Mouse (Mus musculus): Measurements from ENCODE around the gene Gpalpp1. TPM values are rescaled to one million over a fixed set of nuclear protein-coding genes. Genes with fewer than 3 reads are reported as not detected.

Gene Gpalpp1
- total and polyA plus RNA-seq, 3 experiments = 18.3 to 18.9 TPM; not detected in 1

DNA sequence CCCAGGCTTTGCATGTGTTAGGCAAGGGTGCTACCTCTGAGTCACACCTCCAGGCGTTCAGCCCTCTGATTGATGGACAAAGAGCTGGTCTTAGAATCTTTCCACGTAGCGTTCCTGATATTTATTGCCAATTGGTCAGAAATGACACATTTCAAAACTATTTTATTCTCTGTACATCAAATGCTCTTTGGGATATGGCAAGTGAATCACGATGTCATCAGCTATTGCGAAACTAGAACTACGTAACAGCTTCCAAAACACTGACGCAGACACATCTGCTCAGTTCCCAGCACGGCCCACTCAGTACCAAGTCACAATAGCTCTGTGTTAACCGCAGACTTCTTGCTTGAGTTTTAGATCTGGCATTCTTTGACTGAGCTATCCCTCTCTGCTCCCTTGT lies 11.0 kb downstream of the Gpalpp1 start:
- H3K36me3 ChIP-seq (ENCODE audit: control insufficient read depth in 1 of 2, insufficient read depth in 2 of 2, low read length in 2 of 2) = peaks cover 0 to 16% of the 10 kb centered on the region in 2 experiments; a peak in 3 of 4 replicates
- no peak for DNase-seq (ENCODE audit: low read depth, low spot score)
- H3K9me3 ChIP-seq (replicated peaks; ENCODE audit: insufficient read depth, low read length) = no peaks in the 10 kb centered on the region
- no peaks in the 10 kb centered on the region for H3K4me1 ChIP-seq (ENCODE audit: control insufficient read depth in 1 of 2, insufficient read depth in 2 of 2, low read length in 2 of 2)
- H3K4me3 ChIP-seq (ENCODE audit: control insufficient read depth in 1 of 2, insufficient read depth in 1 of 2, low read depth in 2 of 2, low read length in 2 of 2) = no peak overlapping the region
- no peaks in the 10 kb centered on the region for H3K79me2 ChIP-seq (ENCODE audit: control insufficient read depth, insufficient read depth, low read length, poor library complexity)
- H3K27me3 ChIP-seq (ENCODE audit: control insufficient read depth in 1 of 2, insufficient read depth in 2 of 2, low read length in 2 of 2) = no peaks in the 10 kb centered on the region
- H3K27ac ChIP-seq (ENCODE audit: control insufficient read depth, low read depth, low read length) = no peak overlapping the region
- TF ChIP-seq ZNF384 (IDR thresholded peaks at IDR 0.05; ENCODE audit: low read depth, low read length) (no peak), MEF2A (IDR thresholded peaks at IDR 0.05; ENCODE audit: extremely low read depth, insufficient replicate concordance, low read depth, low read length, poor library complexity, severe bottlenecking) (no peak), BHLHE40 (IDR thresholded peaks at IDR 0.05; ENCODE audit: borderline replicate concordance, low read depth, low read length) (no peak), TCF12 (IDR thresholded peaks at IDR 0.05; ENCODE audit: low read depth, low read length) (no peak), SIN3A (IDR thresholded peaks at IDR 0.05; ENCODE audit: low read length) (no peak), MYB (IDR thresholded peaks at IDR 0.05; ENCODE audit: low read depth, low read length) (no peak), E2F4 (IDR thresholded peaks at IDR 0.05; ENCODE audit: borderline replicate concordance, low read depth, low read length) (no peak), HCFC1 (IDR thresholded peaks at IDR 0.05; ENCODE audit: low read depth, low read length) (no peak)
- H3K9ac ChIP-seq (ENCODE audit: control insufficient read depth, low read depth, low read length, poor library complexity, severe bottlenecking) = no peak overlapping the region

DNA sequence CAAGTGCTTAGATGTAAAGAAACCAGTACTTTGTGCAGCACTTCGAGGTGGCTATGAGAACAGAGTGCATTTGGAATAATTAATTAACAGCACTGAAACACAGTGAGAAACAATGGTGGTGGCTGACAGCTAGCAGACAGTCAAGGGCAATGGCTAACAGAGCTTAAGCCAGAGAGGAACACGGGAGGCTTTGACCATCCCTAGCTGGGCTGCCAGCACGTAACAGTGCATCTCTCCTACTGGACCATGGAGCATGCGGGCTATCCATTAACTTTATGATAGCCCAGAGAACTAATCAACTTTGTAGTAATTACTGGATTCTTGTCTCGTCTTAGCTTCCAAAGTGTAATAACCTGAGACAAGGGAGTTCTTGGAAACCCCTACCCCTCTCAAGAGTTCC lies 12.7 kb downstream of the Gpalpp1 start:
- TF ChIP-seq ZKSCAN1 (IDR thresholded peaks at IDR 0.05; ENCODE audit: low read depth, low read length) (no peak), POLR2AphosphoS5 (IDR thresholded peaks at IDR 0.05; ENCODE audit: borderline replicate concordance, low read depth, low read length) (no peak), UBTF (IDR thresholded peaks at IDR 0.05; ENCODE audit: borderline replicate concordance, insufficient read depth, low read depth, low read length) (no peak)
- H3K36me3 ChIP-seq (ENCODE audit: control insufficient read depth in 1 of 2, insufficient read depth in 2 of 2, low read length in 2 of 2) = peaks cover 0 to 23% of the 10 kb centered on the region in 2 experiments; a peak in 3 of 4 replicates
- no peak overlapping the region for H3K9ac ChIP-seq (ENCODE audit: control insufficient read depth, low read depth, low read length, poor library complexity, severe bottlenecking)
- H3K79me2 ChIP-seq (ENCODE audit: control insufficient read depth, insufficient read depth, low read length, poor library complexity) = no peaks in the 10 kb centered on the region
- no peak overlapping the region for H3K4me3 ChIP-seq (ENCODE audit: control insufficient read depth in 1 of 2, insufficient read depth in 1 of 2, low read depth in 2 of 2, low read length in 2 of 2)
- H3K27me3 ChIP-seq (ENCODE audit: control insufficient read depth in 1 of 2, insufficient read depth in 2 of 2, low read length in 2 of 2) = no peaks in the 10 kb centered on the region
- no peaks in the 10 kb centered on the region for H3K9me3 ChIP-seq (replicated peaks; ENCODE audit: insufficient read depth, low read length)
- H3K27ac ChIP-seq (ENCODE audit: control insufficient read depth, low read depth, low read length) = no peak overlapping the region
- no peaks in the 10 kb centered on the region for H3K4me1 ChIP-seq (ENCODE audit: control insufficient read depth in 1 of 2, insufficient read depth in 2 of 2, low read length in 2 of 2)
- no peak for DNase-seq (ENCODE audit: low read depth, low spot score)

DNA sequence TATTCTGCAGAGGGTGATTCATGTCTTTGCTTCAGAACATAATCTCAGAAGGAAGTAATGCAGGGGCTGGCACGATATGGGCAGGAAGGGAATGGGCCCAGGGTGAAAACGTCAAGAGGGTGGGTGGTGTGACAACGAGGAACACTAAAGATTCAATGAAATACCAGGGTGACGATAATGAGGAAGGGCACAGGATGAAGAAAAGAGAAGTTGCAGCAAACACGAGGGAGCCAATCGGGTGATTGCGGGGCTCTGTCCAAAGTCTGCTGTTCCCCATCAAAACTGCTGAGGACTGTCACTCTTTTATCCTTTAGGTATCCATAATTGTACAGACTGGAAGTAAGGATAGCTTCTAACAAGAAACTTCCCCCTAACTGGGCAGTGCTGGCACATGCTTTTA lies 13.3 kb downstream of the Gpalpp1 start:
- TF ChIP-seq NELFE (IDR thresholded peaks at IDR 0.05; ENCODE audit: low read depth, low read length) (no peak), ETS1 (IDR thresholded peaks at IDR 0.05; ENCODE audit: low read depth, low read length) (no peak), USF2 (IDR thresholded peaks at IDR 0.05; ENCODE audit: borderline replicate concordance in 1 of 2, insufficient read depth in 1 of 2, low read depth in 1 of 2, low read length in 2 of 2) (no peak), POLR2A (IDR thresholded peaks at IDR 0.05; ENCODE audit: control insufficient read depth in 1 of 2, insufficient read depth in 1 of 2, low read depth in 1 of 2, low read length in 2 of 2, poor library complexity in 1 of 2) (no peak), ZC3H11A (IDR thresholded peaks at IDR 0.05; ENCODE audit: low read depth, low read length) (no peak), MAZ (IDR thresholded peaks at IDR 0.05; ENCODE audit: low read depth, low read length) (no peak), HCFC1 (IDR thresholded peaks at IDR 0.05; ENCODE audit: low read depth, low read length) (no peak), CHD2 (IDR thresholded peaks at IDR 0.05; ENCODE audit: low read length) (no peak), GABPA (IDR thresholded peaks at IDR 0.05; ENCODE audit: low read depth, low read length) (no peak), CHD1 (IDR thresholded peaks at IDR 0.05; ENCODE audit: low read depth, low read length) (no peak), BHLHE40 (IDR thresholded peaks at IDR 0.05; ENCODE audit: borderline replicate concordance, low read depth, low read length) (no peak), RCOR1 (IDR thresholded peaks at IDR 0.05; ENCODE audit: low read depth, low read length) (no peak), USF1 (IDR thresholded peaks at IDR 0.05; ENCODE audit: low read depth, low read length) (no peak)
- Histone ChIP-seq H3K4me3 (ENCODE audit: control insufficient read depth in 1 of 2, insufficient read depth in 1 of 2, low read depth in 2 of 2, low read length in 2 of 2) (no peak overlapping the region), H3K4me1 (ENCODE audit: control insufficient read depth in 1 of 2, insufficient read depth in 2 of 2, low read length in 2 of 2) (no peaks in the 10 kb centered on the region), H3K9me3 (replicated peaks; ENCODE audit: insufficient read depth, low read length) (no peaks in the 10 kb centered on the region), H3K79me2 (ENCODE audit: control insufficient read depth, insufficient read depth, low read length, poor library complexity) (no peaks in the 10 kb centered on the region), H3K9ac (ENCODE audit: control insufficient read depth, low read depth, low read length, poor library complexity, severe bottlenecking) (no peak overlapping the region), H3K27ac (ENCODE audit: control insufficient read depth, low read depth, low read length) (no peak overlapping the region), H3K27me3 (ENCODE audit: control insufficient read depth in 1 of 2, insufficient read depth in 2 of 2, low read length in 2 of 2) (no peaks in the 10 kb centered on the region), H3K36me3 (ENCODE audit: control insufficient read depth in 1 of 2, insufficient read depth in 2 of 2, low read length in 2 of 2) (peaks cover 0 to 23% of the 10 kb centered on the region in 2 experiments; a peak in 3 of 4 replicates)
- DNase-seq (ENCODE audit: low read depth, low spot score) = no peak
